Mouse (Mus musculus): ENCODE measurements at regions not wholly inside any gene's neighbourhood (a gene's known extent, or its start where the extent isn't known, plus 50 kb on each side); places are given as distances from the start of the nearest gene placed in this dataset.

DNA sequence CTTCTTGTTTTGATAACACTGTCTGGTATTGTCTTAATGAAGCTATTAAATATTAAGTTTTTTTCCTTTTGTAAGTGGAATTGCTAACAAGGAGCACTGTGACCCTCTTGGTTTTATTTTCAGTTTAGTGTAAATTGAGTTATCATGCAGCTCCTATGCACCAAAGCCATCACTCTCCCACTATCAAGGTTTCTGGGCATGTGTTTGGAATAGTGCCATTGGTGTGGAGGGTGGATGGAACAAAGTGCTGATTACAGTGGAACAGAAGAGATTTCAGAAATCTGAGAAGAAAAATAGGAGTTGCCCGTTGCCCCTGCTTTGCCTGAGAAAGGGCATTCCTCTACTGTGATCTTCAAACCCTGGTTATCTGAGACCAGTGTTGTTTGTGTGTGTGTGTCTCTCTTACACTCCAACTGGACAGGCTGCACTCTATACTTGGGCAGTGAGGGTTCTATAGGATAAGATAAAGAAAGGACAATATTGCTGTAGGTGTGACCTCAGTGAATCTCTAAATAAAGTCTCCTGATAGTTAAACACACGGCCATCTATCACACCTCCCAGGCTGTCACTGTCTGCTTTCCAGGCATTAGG, 414.3 kb upstream of the Nr2f2 start:
- no peak for ATAC-seq (replicated peaks; ENCODE audit: low FRiP score, low TSS enrichment, poor library complexity, severe bottlenecking)

DNA sequence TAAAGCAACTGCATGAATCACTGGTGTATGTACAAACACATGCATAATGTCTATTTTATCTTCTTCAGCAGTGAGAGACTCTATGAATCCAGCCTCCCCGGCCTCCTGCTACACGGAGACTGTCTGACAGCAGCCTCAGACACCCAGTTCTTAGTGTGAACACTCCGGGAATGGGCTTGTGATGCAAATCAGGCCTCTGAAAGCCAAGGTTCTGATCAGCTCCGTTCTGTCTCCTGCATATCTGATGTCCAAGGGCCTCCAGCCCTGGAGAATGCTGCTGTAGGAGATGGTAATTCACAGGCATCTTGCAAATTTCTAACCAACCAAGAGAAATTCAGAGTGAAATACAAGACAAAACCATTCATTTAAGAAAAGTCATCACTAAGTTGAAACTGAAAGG, 411.2 kb upstream of the Nr2f2 start:
- ATAC-seq (replicated peaks; ENCODE audit: low FRiP score, low TSS enrichment, poor library complexity, severe bottlenecking): no peak

DNA sequence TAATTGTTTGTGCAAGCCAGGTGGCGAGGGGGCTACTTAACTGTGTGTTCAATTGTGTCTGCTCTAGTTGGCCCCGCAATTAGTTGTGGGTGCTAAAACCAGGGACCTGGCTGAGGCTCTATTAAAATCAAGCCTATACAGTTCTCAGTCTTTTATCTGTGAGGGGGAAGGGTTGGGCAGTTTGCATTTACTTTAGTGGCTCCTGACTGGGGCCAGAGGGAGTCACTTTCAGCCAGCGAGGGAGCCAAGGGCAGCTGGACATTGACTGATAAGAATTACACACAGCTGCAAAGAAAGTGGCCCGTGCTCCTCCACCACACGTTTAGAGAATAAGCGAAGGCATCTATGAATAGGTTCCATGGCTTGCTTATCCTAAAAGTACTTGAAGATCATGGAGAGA, 403.1 kb upstream of the Nr2f2 start:
- no peak for ATAC-seq (replicated peaks; ENCODE audit: low FRiP score, low TSS enrichment, poor library complexity, severe bottlenecking)

DNA sequence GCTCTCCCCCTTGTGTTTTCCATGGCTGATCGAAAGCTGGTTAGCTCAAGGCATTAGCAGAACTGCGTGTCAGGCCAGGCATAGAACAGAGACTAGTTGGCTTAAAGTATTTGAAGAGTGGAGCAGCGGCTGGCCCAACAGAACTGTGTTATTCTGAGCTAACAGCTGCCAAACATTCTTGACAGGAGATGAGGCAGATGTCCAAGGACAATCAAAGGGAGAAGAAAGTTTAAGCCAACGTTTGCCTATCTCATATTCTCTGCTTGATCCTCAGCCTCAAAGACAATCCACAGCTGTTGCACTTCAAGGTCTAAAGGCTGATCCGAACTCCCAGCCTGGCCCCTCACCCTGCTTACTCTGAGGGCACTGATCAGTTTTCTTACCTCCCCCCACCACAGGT, 401.2 kb upstream of the Nr2f2 start:
- ATAC-seq (replicated peaks; ENCODE audit: low FRiP score, low TSS enrichment, poor library complexity, severe bottlenecking): no peak

DNA sequence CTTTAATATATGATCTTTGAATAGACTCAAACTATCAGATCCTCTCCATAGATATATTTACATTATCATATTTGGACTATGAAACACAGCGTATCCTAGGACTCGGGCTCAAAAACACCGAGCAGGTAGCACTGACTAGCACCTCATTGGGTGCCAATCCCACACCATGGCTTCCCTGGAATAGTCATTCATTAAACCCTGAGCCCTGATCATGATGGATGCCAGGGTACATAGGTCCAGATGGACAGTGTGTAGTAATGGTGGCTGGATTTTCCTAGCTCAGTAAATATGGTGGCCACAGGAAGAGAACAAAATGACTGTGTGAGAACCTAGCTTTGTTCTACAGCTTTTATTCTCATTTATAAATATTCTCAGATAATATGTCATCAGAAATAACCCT, 390.1 kb upstream of the Nr2f2 start:
- no peak for ATAC-seq (replicated peaks; ENCODE audit: low FRiP score, low TSS enrichment, poor library complexity, severe bottlenecking)

DNA sequence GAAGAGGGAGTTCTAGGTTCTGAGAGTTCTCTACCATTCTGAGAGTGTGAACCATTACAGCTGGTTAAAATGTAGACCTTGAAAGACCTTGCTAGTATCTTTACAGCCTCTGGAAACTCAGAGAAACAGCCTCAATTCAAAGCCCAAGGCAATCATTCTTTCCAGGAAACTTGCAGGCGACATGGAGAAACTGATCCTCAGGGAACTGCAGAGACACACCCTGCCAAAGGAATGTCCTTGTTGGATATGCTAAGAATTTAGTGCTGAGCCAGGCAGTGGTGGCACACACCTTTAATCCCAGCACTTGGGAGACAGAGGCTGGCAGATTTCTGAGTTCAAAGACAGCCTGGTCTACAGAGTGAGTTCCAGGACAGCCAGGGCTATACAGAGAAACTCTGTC, 388.3 kb upstream of the Nr2f2 start:
- ATAC-seq (replicated peaks; ENCODE audit: low FRiP score, low TSS enrichment, poor library complexity, severe bottlenecking): no peak

DNA sequence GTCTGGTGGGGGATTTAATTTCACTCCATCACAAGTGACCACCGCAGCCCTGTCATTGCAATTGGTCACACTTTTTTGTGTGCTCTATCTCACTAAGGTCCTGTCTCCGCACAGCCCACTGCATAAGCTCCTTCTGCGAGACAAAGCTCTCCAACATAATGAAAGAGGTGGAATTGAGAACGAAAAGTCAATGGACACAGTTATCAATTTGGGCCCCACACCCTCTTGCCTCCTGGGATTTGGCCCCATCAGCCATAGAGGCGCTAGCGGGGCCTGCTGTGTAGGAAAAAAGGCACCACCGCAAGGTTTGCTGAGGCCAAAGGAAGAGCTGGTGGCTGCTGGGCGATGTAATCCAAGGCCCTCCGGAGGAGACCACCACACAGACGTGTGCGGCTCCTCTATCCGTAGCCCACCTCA, 386.3 kb upstream of the Nr2f2 start:
- ATAC-seq (replicated peaks; ENCODE audit: low FRiP score, low TSS enrichment, poor library complexity, severe bottlenecking): no peak

DNA sequence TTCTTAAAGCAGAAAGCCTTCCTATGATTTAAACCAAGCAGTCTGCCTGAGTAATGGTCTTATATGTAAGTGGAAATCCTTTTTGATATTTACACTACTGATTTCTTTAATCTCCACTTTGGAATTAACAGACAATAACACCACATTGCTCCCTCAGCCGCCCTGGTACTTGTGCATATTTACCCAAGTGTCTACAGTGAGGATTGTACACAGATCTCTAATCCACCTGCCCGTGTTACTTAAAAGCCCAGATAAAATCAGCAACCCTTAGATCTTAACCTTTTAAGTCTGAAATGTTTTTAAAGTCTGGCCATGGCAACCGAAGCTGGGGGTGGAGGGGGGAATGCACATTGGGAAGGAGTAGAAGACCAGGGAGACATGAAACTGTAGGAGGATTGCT, 382.3 kb upstream of the Nr2f2 start:
- no peak for ATAC-seq (replicated peaks; ENCODE audit: low FRiP score, low TSS enrichment, poor library complexity, severe bottlenecking)

DNA sequence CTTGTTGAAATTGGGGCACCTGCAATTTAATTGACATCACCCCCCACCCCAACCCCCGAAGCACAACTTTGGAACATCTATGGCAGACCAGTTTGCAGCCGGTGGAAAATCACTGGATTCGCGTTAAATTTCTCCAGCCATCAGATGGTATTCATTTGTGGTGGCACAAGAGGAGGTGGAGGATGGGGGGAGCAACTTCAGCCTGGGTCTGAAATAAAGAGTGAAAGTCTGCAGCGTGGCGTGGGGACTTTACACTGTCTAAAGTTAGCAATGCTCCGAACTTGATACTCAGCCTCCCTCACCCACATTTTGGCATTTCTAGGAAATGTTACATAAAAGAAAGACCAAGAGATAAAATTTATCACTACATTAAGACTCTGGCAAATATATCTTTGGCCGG, 381.8 kb upstream of the Nr2f2 start:
- no peak for ATAC-seq (replicated peaks; ENCODE audit: low FRiP score, low TSS enrichment, poor library complexity, severe bottlenecking)

DNA sequence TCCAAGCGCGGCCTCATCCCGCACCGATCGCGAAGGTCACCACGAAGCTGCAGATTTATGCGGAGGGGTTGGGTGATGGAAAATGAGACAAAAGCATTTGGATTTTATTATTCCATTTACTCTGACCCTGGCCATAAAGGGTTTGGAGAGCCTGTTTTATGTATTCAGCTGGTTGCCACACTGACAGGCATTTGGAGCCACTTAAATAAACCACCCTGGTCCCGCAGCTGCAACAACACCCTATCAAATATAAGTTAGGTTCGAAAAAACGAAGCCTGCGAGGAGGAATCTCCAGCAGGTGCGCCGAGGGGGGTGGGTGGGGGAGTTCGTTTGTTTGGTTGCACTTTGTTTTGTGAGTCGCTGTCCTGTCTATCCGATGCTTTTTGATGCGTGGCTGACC, 377.8 kb upstream of the Nr2f2 start:
- ATAC-seq (replicated peaks; ENCODE audit: low FRiP score, low TSS enrichment, poor library complexity, severe bottlenecking): no peak

DNA sequence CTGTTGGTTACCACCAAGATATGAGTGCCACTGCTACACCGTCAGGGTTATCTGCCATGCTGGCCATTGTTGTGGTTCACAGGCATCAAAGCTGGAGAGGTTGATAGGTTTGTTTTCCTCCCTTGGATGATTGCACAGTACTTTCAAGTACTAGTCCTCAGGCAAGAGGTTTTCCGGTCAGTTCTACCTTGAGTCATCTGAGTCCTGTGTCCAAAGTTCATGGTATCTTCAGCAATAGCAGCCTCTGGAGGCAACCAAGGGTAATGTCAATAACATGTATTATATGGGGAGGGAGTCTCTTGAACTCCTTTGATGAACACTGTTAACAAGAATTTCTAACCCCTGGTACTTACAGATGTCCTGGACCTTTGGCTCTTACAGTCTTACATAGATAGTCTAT, 369.1 kb upstream of the Nr2f2 start:
- ATAC-seq (replicated peaks; ENCODE audit: low FRiP score, low TSS enrichment, poor library complexity, severe bottlenecking): no peak

DNA sequence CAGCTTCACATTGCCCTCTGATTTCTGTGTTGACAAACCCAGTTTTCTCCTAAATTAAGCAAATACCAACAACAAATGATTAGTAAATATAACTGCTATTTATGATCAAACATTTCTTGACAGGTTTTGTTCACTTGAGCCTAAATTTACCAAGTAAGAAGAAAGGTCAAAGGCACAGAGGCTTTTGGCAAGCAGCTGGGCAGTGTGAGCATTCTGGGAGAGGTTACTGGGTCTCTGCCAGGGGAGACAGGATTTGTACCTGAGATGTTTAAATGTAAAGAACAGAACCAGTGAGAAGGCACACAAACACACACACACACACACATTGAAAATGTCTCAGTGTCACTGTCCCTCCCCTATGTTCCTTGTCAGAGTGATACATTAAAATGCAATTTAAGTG, 367.0 kb upstream of the Nr2f2 start:
- no peak for ATAC-seq (replicated peaks; ENCODE audit: low FRiP score, low TSS enrichment, poor library complexity, severe bottlenecking)

DNA sequence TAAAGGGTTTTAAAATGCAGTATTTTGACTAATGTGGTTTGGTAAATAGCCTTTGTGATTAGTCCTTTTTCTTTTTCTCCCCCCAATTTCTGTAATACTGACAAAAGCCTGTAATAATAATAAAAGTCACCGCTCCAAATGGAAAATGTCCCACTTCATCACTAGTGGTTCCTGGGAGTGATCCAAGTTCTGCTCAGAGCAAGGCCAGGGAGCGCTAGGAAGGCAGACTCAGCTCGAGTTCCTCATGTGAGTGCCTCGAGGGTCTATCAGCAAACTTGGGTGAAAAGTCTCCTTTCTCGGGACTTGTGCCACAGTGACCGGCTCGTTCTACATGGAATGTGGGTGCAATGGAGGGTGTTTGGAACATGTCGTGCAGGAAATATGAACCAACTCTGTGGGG, 363.4 kb upstream of the Nr2f2 start:
- no peak for ATAC-seq (replicated peaks; ENCODE audit: low FRiP score, low TSS enrichment, poor library complexity, severe bottlenecking)

DNA sequence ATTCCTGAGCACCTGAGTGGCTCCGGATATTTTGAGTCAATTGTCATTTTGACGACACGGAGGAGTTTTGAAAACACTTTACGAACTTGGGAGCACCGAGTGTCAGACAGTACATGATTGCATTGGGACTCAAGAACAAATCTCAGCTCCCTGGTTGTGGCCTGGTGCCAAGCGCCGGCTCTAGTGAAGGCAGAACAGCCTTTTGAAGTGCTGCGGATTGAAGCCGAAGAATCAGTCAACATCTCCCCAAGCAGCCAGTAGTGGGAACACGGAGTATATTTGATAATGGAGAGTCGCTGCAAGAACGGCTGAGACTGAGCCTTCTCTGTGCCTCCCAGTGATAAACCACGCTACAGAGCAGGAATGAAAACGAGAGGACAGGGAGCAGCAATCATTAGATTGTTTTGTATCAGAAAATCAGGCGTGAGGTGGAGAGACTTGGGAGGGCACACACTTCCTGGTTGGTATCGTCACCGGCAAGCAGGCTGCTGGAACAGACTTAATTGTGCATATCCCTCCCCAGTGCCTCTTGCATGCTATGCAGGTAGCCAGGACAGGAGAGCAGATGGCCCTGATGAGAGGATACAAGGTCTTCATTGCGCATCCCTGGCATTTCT, 351.7 kb upstream of the Nr2f2 start:
- ATAC-seq (replicated peaks; ENCODE audit: low FRiP score, low TSS enrichment, poor library complexity, severe bottlenecking): no peak

DNA sequence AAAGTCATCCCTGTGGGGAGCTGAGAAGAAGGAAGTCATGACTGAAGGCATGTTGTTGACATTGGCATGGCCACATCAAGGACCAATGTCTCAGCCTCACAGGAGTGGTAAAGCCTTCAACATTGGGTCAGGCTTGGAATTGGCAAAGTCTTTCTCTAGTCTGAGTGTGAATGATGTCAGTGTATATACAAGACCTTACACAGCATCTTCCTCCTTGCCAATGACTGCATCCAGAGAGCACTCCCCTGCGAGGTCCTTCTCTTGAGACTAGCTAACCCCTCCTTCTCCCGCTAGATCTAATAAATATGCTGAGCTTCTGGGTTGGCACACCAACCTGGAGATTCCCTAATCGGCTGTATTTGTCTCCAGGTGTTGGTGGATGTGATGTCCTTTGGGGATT, 351.1 kb upstream of the Nr2f2 start:
- no peak for ATAC-seq (replicated peaks; ENCODE audit: low FRiP score, low TSS enrichment, poor library complexity, severe bottlenecking)

DNA sequence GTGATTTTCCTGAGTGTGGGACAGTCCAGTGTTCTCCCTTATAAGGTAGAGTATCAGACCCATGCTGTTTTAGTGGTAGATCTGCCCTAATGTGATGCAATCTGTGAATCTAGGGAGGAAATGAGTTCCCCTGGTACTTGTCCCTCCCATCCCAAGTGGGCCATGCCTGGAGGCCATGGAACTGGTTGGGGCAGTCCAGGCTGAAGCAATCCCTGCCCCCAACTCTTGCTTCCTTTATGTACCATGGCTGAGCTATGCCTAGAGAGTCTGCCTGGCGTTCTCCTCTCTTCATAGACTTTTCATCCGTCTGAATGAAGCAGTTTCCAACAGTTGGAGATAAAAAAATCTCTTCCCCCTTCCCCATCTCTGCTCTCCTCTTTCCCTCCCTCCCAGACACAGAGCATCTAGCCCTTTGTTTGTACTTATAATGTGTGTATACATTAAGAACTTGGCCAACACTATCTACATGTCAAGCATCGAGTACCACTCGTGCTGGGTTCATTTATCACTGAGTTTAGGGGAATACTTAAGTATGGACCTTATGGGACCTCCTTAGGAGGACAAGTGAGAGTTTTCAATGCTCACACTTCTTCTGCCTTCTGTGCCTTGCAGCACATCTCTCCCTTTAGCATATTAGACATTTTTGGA, 350.4 kb upstream of the Nr2f2 start:
- no peak for ATAC-seq (replicated peaks; ENCODE audit: low FRiP score, low TSS enrichment, poor library complexity, severe bottlenecking)

DNA sequence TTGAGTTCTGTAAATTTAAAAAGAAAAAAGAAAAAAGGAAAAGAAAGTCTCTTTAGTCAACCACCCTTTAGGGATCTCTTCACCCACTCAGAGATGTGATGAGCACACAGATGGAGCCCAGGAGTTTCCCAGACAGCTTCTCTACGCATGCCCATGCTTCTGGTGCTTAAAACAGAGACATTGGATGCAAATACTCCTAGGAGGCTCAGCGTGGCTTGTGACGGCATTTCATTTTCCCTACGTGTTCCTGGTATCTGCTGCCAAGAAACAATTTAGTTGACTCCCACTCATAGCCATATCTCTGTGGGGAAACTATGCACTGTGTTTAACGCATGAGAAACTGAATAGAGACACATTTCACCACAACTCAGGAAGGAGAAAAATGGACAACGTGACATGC, 345.6 kb upstream of the Nr2f2 start:
- no peak for ATAC-seq (replicated peaks; ENCODE audit: low FRiP score, low TSS enrichment, poor library complexity, severe bottlenecking)

DNA sequence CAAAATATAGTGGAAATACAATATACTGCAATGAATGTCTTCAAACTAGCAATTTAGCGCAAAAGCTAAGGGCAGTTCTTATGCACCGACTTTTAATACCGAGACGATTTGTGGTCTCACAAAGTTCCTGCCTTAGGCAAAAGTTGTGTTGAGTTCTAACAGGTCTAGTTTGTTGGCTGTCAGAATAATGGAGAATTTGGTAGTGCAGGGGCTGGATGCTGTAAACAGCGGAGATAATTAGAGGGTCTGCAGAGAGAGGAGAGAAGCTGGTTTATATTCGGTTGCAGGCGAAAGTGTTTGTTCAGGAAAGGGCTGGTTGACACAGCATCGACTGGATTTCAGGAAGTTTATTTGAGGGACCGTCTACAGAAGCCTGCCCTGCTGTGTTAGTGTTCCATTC, 339.7 kb upstream of the Nr2f2 start:
- ATAC-seq (replicated peaks; ENCODE audit: low FRiP score, low TSS enrichment, poor library complexity, severe bottlenecking): no peak

DNA sequence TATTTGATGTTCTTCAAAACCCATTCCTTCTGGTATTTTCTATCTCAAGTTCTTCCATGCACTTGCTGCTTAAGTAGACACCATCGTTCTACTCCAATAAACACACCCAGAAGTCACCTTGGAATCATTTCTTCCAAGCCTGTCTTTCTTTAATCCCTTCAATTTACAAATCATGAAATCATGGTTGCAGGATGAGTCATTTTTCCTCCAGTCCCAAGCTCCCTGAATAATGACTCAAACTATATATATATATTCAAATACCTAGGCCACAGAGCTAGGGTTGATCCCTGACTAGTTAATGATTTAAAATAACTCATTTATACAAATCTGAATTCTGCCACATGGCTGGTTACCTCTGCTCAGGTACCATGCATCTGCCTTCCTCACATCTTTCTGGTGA, 337.2 kb upstream of the Nr2f2 start:
- no peak for ATAC-seq (replicated peaks; ENCODE audit: low FRiP score, low TSS enrichment, poor library complexity, severe bottlenecking)

DNA sequence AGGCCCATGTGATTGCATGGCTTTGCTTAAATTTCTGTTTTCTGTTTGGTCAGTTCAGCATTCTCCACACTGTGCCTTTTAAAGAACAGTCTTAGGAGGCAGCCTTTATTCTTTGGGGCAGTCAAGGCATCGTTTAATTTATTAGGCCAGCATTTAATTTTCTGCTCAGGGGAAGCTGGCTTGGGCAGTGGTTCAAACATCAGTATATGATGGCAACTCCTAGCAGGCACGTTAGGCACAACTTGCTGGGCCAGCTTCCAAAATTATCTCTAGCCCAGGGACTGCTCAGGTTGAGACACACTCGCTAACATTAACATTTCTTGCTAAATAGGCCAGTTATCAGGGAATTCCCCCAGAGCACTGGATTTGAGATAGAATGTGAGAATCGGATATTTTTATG, 333.9 kb upstream of the Nr2f2 start:
- ATAC-seq (replicated peaks; ENCODE audit: low FRiP score, low TSS enrichment, poor library complexity, severe bottlenecking): no peak

DNA sequence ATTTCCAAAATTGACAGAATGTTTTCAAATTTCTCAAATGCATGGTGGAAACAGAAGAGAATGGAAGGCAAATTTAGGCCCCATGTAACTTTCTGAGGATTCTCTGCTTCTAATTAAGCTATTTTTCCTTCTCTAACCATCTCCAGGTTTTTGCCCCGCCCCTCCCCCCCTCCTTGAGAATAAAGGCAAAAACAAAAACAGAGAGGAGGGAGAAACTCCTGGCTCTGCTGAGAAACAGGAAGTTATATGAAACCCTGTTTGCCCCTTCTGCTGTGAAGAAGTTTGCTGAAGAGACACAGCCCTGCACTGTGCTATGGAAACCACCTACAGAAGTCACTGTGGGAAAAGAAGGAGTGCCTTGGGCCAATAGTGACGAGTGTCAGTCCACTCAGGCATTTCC, 332.9 kb upstream of the Nr2f2 start:
- no peak for ATAC-seq (replicated peaks; ENCODE audit: low FRiP score, low TSS enrichment, poor library complexity, severe bottlenecking)

DNA sequence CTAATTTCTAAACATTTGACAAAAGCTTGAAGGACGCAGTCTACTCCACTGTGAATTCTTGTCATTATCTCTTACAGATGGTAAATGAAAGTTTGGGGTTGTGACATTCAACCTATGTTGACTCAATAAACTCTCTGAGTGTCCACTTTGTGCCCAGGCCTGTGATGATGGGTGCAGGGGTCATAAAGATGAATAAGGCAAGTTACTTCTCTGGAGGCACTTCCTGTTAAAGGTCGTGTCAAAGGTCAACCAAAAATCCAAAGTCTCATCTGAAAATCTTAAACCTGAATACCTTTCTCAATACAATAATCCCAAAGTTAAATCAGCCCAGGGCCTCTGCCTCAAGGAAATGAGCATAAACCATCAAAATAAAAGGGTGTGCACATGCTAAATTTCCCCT, 332.5 kb upstream of the Nr2f2 start:
- ATAC-seq (replicated peaks; ENCODE audit: low FRiP score, low TSS enrichment, poor library complexity, severe bottlenecking): no peak
